Mouse (Mus musculus) MEL (cell line): ENCODE results near the gene Fbxo17.

ENCODE experiments used
- CTCF ChIP-seq, 3 experiments: IDR thresholded peaks in 2 of 3; conservative IDR thresholded peaks in 1 of 3; 2 replicates each; pipeline ENCODE4 v1.5.1; 2011 to 2012; ENCODE audit warnings: low read length in 3 of 3, low read depth in 2 of 3, mild to moderate bottlenecking in 2 of 3, improper control_type of control experiment in 1 of 3, inconsistent platforms in 1 of 3, mixed read lengths in 1 of 3, moderate library complexity in 1 of 3; ENCODE audit not compliant: control insufficient read depth in 1 of 3, insufficient read depth in 1 of 3, poor library complexity in 1 of 3, severe bottlenecking in 1 of 3
- EP300 ChIP-seq, 2 experiments: IDR thresholded peaks; 2 replicates each; pipeline ENCODE4 v1.6.1; 2011; ENCODE audit warnings: improper control_type of control experiment in 2 of 2, low read length in 2 of 2, low read depth in 1 of 2, mild to moderate bottlenecking in 1 of 2
- GATA1 ChIP-seq: IDR thresholded peaks from 2 replicates; pipeline ENCODE4 v1.6.1; 2011; ENCODE audit warnings: low read depth, low read length, improper control_type of control experiment
- KAT2A ChIP-seq: conservative IDR thresholded peaks from 2 replicates; pipeline ENCODE4 v1.6.1; 2012; ENCODE audit warnings: low read depth, low read length, improper control_type of control experiment, inconsistent platforms
- MAFK ChIP-seq: IDR thresholded peaks from 2 replicates; pipeline ENCODE4 v1.6.1; 2011; ENCODE audit warnings: low read depth, mild to moderate bottlenecking, low read length, improper control_type of control experiment, borderline replicate concordance
- POLR2A ChIP-seq, 2 experiments: IDR thresholded peaks; 2 replicates each; pipeline ENCODE4 v1.6.1; 2011 to 2012; ENCODE audit warnings: low read length in 2 of 2, mild to moderate bottlenecking in 2 of 2, control low read depth in 1 of 2, improper control_type of control experiment in 1 of 2, low read depth in 1 of 2, moderate library complexity in 1 of 2; ENCODE audit not compliant: control insufficient read depth in 1 of 2, insufficient read depth in 1 of 2, poor library complexity in 1 of 2
- TAL1 ChIP-seq: IDR thresholded peaks from 2 replicates; pipeline ENCODE4 v1.6.1; 2012; ENCODE audit warnings: mild to moderate bottlenecking, inconsistent platforms, low read length, moderate library complexity, mixed read lengths

DNA sequence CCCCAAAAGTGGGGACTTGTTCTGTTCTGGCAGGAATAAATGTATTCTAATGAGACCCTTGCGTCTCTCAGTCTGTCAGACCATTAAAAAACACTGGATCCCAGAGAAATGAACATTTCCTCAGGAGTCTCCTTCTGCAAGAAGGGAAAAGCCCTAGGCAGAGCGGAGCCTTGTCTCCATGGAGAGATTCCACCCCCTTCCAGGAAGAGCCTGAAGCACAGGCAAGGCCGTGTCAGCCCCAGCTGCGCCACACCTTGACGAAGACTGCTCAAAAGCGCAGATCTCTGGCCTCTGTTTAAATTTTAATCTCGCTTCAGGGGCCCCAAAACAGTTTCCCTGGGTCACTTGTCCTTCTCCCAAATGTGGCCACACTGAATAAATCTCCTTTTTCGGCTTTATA is 39.0 kb upstream of the Fbxo17 start:
- no peak for TF ChIP-seq TAL1
- no peak for TF ChIP-seq MAFK
- TF ChIP-seq POLR2A (IDR thresholded peaks at IDR 0.05; ENCODE audit: control insufficient read depth in 1 of 2, insufficient read depth in 1 of 2, low read depth in 1 of 2, low read length in 2 of 2, poor library complexity in 1 of 2) = no peak
- no peak for TF ChIP-seq CTCF (IDR thresholded peaks at IDR 0.05 in 2 of 3, conservative IDR thresholded peaks at IDR 0.05 in 1 of 3; ENCODE audit: control insufficient read depth in 1 of 3, insufficient read depth in 1 of 3, low read depth in 2 of 3, low read length in 3 of 3, poor library complexity in 1 of 3, severe bottlenecking in 1 of 3)
- TF ChIP-seq EP300 (IDR thresholded peaks at IDR 0.05; ENCODE audit: low read depth in 1 of 2, low read length in 2 of 2) = no peak
- no peak for TF ChIP-seq GATA1
- TF ChIP-seq KAT2A = no peak
